Mouse (Mus musculus) kidney, adult 2 months (tissue): ENCODE results near the gene Itgav. TPM values are rescaled to one million over a fixed set of nuclear protein-coding genes. Genes with fewer than 3 reads are reported as not detected.
"Not testable (repeated sequence)": the region's sequence is repeated elsewhere in the genome, so short reads cannot be mapped to it uniquely, and the experiment has no call there.

Experiments used
- DNase-seq: peaks from one replicate; pipeline ENCODE4 v3.0.0; 2021
- H3K27ac ChIP-seq: fragments of 200-500 bp; 2 replicates; pipeline ENCODE4 v1.5.1; 2012; ENCODE audit warnings: low read depth, low read length, control low read depth, inconsistent platforms; ENCODE audit not compliant: insufficient read depth
- H3K27me3 ChIP-seq: fragments of 200-500 bp; replicated peaks from 2 replicates; pipeline ENCODE4 v1.6.1; 2012; ENCODE audit warnings: mild to moderate bottlenecking, moderate library complexity, low read length, inconsistent platforms; ENCODE audit not compliant: control insufficient read depth, insufficient read depth
- H3K36me3 ChIP-seq: fragments of 200-500 bp; 2 replicates; pipeline ENCODE4 v1.6.1; 2012; ENCODE audit warnings: mild to moderate bottlenecking, moderate library complexity, low read length, inconsistent platforms; ENCODE audit not compliant: control insufficient read depth, insufficient read depth
- H3K4me1 ChIP-seq: fragments of 200-500 bp; 2 replicates; pipeline ENCODE4 v1.6.1; 2011; ENCODE audit warnings: low read length; ENCODE audit not compliant: control insufficient read depth, insufficient read depth
- H3K4me3 ChIP-seq: fragments of 200-500 bp; 2 replicates; pipeline ENCODE4 v1.5.1; 2011; ENCODE audit warnings: mild to moderate bottlenecking, low read depth, low read length, control low read depth; ENCODE audit not compliant: insufficient read depth
- CTCF ChIP-seq: fragments of 200-500 bp; conservative IDR thresholded peaks from 2 replicates; pipeline ENCODE4 v1.5.1; 2011; ENCODE audit warnings: low read depth, mild to moderate bottlenecking, control low read depth, low read length, moderate library complexity, mixed read lengths; ENCODE audit not compliant: insufficient read depth, insufficient read length
- POLR2A ChIP-seq: fragments of 200-500 bp; IDR thresholded peaks from one replicate; pipeline ENCODE4 v1.6.1; 2011; ENCODE audit warnings: low read depth, low read length, control low read depth
- WGBS: fragments of 180-500 bp; shearing (Covaris S2); methylation state at CpG from one replicate; pipeline ENCODE4 v1.1.7; 2018; 5-methylcytosine and 5-hydroxymethylcytosine counted together
- polyA plus RNA-seq: library from polyadenylated mRNA; depleted of rRNA; stranded (reverse); fragments of >200 nt; gene quantifications from 2 replicates; pipeline ENCODE4 v1.2.3, GENCODE M21; 2012

Itgav gene
- polyA plus RNA-seq, 1 experiment = 75.9 TPM

DNA sequence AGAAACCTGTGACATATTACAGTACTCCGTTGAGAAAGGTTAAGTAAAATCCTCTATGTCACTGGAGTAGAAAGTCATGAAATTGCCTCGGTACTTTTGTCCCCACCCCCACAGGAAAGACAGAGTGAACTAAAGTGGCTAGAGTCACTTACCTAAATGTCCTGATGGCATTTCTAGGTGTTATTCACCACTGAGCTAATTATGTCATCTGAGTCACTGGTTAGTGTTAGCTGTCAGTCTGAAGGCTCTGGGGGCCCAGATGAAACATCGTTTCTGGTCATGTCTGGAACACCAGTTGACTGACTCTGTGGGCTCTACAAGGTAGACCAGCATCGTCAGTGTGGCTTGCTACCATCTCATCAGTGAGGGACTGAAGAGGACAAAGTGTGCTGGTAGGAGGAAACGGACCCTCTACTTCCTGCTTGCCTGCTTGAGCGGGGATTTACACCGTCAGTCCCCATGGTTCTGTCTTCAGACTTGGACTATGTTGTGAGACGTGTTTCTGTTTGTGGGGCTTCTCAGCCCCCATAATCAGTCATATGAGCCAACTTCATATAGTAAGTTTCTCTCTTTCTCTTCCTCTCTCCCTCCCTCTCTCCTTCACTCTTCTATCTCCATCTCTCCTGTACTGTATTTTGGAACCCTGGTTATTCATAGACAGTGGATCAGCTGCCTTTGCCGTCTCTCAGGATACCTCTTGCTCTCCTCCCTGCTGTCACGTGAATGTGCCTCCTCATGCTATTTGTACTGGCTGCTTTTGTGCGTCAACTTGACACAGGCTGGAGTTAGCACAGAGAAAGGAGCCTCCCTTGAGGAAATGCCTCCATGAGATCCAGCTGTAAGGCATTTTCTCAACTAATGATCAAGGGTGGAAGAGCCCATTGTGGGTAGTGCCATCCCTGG is 28.6 kb upstream of the Itgav start:
- no peak for DNase-seq
- H3K4me3 ChIP-seq = no peak overlapping the region
- no peak overlapping the region for H3K27ac ChIP-seq
- TF ChIP-seq POLR2A = no peak
- TF ChIP-seq CTCF = no peak
- H3K4me1 ChIP-seq = peaks cover 8% of the 10 kb centered on the region; the same call in 1 of the 2 replicates
- WGBS = 74% methylated on average over 11 of the region's 11 CpGs
- H3K27me3 ChIP-seq = no peaks in the 10 kb centered on the region
- H3K36me3 ChIP-seq = no peaks in the 10 kb centered on the region

DNA sequence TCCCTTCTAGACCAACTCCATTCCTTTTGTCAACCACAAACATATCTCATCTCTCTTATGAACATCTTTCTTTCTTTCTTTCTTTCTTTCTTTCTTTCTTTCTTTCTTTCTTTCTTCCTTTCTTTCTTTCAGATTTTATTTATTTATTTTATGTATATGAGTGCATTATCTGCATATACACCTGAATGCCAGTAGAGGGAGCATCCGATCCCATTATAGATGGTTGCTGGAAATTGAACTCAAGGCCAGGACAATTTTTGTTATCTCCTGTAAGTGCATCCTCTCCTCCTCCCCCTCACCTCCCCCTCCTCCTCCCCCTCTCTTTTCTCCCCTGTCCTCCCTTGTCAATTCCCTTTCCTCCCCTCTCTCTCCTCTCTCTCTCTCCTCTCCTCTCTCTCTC is 25.7 kb upstream of the Itgav start:
- H3K36me3 ChIP-seq = no peaks in the 10 kb centered on the region
- 0 out of 2 replicates have a peak, but pooled peaks cover 1% of the 10 kb centered on the region for H3K4me1 ChIP-seq
- no peak for DNase-seq
- no peak overlapping the region for H3K4me3 ChIP-seq
- 75% methylated on average over 1 of the region's 1 CpGs for WGBS
- no peak overlapping the region for H3K27ac ChIP-seq
- no peaks in the 10 kb centered on the region for H3K27me3 ChIP-seq
- TF ChIP-seq CTCF = no peak; the same call in 1 of the 2 replicates
- no peak for TF ChIP-seq POLR2A

DNA sequence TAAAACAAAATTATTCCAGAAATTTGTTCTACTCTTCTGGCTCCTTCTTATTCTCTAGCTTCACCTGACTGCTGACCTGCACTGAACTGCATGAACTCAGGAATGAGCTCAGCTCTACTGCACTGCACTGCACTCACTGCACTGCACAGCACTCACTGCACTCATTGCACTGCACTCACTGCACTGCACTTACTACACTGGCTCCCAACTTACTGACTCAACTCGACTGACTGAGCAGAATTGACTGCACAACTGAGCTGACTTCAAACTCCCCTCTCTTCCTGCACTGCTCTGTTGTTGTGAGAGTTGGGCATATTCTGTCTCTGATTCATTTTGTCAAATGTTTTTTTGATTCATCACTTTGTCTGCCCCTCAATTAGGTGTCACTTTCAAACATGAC is 24.9 kb upstream of the Itgav start:
- 33% methylated on average over 1 of the region's 1 CpGs for whole genome bisulfite sequencing
- TF ChIP-seq POLR2A = no peak
- TF ChIP-seq CTCF = no peak
- H3K27me3 ChIP-seq = no peaks in the 10 kb centered on the region
- H3K27ac ChIP-seq = no peak overlapping the region
- DNase-seq = no peak
- no peaks in the 10 kb centered on the region for H3K4me1 ChIP-seq
- H3K4me3 ChIP-seq = no peak overlapping the region
- no peaks in the 10 kb centered on the region for H3K36me3 ChIP-seq

DNA sequence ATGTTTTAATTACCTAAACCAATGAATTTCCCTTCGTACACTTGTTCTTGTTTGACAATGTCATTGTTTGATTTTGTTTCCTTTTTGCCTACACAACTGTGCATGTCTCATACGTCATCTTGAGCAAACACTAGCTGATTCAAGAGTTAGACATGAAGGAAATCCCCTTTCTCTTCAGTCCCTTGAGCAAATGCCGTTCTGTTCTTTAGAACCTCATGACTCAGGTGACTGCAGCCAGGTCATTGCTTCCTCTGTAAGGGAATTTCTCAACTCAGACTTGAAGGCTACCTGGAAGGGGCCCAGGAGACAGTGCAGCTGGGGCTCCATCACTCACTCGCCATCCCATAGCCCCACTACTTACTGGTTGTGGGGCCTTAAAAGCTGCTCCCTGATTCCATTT is 23.5 kb upstream of the Itgav start:
- no peaks in the 10 kb centered on the region for H3K27me3 ChIP-seq
- 65% methylated on average over 4 of the region's 4 CpGs for WGBS
- no peak overlapping the region for H3K4me3 ChIP-seq
- DNase-seq = no peak
- no peak for TF ChIP-seq CTCF
- TF ChIP-seq POLR2A = no peak
- no peaks in the 10 kb centered on the region for H3K4me1 ChIP-seq
- no peak overlapping the region for H3K27ac ChIP-seq
- H3K36me3 ChIP-seq = no peaks in the 10 kb centered on the region

DNA sequence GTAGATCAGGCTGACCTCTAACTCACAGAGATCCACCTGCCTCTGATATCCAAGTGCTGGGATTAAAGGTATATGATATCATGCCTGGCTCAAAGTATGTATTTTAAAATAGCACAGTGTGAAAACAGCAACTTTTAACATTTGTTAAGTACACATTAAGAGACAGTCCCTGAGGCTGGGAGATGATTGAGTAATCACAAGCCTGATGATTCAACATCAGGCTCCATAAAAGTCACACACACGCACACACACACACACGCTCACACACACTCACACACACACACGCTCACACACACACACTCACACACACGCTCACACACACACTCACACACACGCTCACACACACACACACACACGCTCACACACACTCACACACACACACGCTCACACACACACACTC is 21.8 kb upstream of the Itgav start:
- Histone ChIP-seq H3K36me3 (no peaks in the 10 kb centered on the region), H3K27me3 (no peaks in the 10 kb centered on the region), H3K27ac (no peak overlapping the region), H3K4me1 (0 out of 2 replicates have a peak, but pooled peaks cover 3% of the 10 kb centered on the region), H3K4me3 (no peak overlapping the region)
- TF ChIP-seq CTCF (no peak), POLR2A (no peak)
- 91% methylated on average over 7 of the region's 7 CpGs for WGBS
- DNase-seq = no peak

DNA sequence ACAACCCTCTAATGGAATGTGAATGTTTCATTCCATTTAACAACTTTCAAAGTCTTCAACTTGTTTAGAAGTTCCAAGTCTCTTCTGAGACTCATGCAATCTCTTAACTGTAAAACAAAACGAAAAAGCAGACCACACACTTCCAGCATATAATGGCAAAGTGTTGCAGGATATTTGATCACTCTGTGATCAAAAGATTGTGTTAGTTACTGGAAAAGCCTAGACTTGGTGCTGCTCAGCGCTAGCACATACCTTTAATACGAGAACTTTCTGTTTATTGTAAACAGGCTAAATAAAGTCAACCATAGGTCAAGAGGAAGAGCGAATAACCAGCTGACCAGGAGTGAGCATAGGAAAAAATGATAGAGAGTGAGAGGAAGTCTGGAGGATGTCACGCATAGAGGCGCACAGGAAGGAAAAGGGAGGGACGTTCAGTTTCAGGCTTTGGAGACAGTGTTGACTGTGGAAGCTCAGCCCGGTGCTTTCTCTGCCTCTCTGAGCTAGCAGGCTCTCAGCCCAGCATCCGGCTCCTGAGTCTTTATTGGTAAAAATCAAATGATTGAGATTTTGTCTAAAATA is 18.5 kb upstream of the Itgav start:
- peaks cover 14% of the 10 kb centered on the region; the same call in 1 of the 2 replicates for H3K4me1 ChIP-seq
- TF ChIP-seq POLR2A = no peak
- no peak for TF ChIP-seq CTCF
- DNase-seq = no peak
- 59% methylated on average over 9 of the region's 9 CpGs for WGBS
- H3K27me3 ChIP-seq = no peaks in the 10 kb centered on the region
- H3K36me3 ChIP-seq = no peaks in the 10 kb centered on the region
- H3K27ac ChIP-seq = no peak overlapping the region
- no peak overlapping the region for H3K4me3 ChIP-seq

DNA sequence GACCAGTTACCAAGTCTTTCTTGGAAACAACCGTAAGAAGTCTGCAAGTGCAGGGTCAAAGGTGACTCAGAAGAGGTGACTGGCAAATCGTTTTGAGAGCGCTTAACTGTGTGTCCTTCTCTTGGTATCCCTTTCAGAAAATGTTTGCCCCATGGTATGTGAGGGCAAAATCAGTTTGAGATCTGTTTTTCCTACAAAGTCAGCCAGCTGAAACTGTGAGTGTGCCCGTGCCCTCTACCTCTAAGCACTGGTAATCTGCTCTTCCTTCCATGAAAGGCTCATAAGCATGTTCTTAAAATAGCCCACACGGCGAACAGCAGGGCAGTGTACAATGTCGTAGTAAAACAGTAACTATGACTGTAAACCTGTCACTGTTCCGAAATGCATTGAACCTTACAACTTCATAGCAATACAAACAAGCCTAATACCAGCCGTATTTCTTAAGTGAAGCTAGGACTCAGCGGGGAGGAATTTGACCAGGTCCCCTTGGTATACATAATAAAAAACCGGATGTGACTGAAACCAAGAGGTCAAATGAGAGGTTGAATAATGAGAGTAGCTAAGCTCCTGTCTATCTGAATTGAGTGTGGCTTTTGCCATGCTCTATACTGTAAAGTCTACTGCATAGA is 14.2 kb upstream of the Itgav start:
- no peak overlapping the region for H3K4me3 ChIP-seq
- TF ChIP-seq CTCF (no peak), POLR2A (no peak)
- H3K27ac ChIP-seq = peak overlapping the region; percentile 94
- no peaks in the 10 kb centered on the region for H3K27me3 ChIP-seq
- H3K36me3 ChIP-seq = no peaks in the 10 kb centered on the region
- 20% methylated on average over 11 of the region's 11 CpGs for WGBS
- peak; percentile 95 for DNase-seq
- peaks cover 17% of the 10 kb centered on the region; the same call in 1 of the 2 replicates for H3K4me1 ChIP-seq

DNA sequence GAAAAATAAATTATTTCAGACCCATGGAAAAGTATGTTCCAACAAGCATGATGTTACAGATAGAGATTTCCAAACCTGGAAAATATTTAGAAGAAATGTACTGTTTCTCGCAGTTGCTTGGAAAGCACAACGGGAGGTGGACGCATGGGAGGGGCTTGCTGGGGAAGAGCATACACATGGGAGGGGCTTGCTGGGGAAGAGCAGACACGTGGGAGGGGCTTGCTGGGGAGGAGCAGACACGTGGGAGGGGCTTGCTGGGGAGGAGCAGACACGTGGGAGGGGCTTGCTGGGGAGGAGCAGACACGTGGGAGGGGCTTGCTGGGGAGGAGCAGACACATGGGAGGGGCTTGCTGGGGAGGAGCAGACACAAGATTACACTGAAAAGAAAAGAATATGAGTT is 10.9 kb upstream of the Itgav start:
- H3K27me3 ChIP-seq, H3K4me3 ChIP-seq, DNase-seq, H3K27ac ChIP-seq, H3K36me3 ChIP-seq: not testable (repeated sequence)
- peaks cover 14% of the 10 kb centered on the region; the same call in 1 of the 2 replicates for H3K4me1 ChIP-seq
- 76% methylated on average over 7 of the region's 7 CpGs for WGBS
